Mouse (Mus musculus) cerebral cortex, adult 2 months (tissue): ENCODE data around the gene Tmem176a.

Source experiments
- WGBS: fragments of 180-500 bp; shearing (Covaris S2); methylation state at CpG from one replicate; pipeline ENCODE4 v1.1.7; 2018; 5-methylcytosine and 5-hydroxymethylcytosine counted together

Tmem176a gene

GRCm38 (mm10) chr6:48895941-48896340 is 55.2 kb downstream of the Tmem176a start:
- 87% methylated on average over 5 of the region's 5 CpGs for WGBS
